Comparison of ENCODE assay signal across 9 mouse cellular contexts in the genomic region with DNA sequence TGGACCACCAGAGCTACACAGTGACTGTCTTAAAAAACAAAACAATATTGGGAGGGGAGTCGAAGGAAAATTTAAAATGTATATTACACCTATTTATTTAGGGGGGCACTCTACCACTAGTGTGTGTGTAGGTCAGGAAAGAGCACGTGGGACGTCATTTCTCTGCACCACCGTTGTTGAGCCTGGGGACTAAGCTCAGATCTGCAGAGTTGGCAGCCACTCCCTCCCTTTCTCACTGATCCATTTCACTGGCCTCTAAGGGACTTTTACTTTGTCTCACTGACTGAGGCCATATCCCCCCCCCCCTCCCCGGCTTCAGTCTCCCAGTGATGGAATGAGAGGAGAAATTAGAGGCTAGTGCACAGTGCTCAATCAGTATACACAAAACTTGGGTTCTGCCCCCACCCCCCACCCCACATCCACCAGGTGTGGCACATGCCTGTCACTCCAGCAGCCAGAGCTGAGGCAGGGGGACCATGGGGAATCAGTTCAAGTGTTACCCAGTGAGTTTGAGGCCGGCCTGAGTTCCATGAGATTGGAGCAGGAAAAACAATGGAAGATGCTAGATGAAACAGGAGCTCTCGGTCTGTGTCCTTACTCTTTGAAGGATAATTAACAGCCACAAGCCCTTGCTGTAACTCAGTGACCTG. TPM values are rescaled to one million over a fixed set of nuclear protein-coding genes. Genes with fewer than 3 reads are reported as not detected.
A peak's percentile ranks its signal among the peaks of the same experiment; 100 is the strongest.
DNase-seq lines count a peak whose midpoint lies in the region; ATAC-seq and TF ChIP-seq lines count a peak whose summit lies in the region.
"Had no signal": no experiment of that assay in that cellular context is flagged by ENCODE, and none has a peak within 500 bp of the region (broad histone marks: within the 10 kb centered on the region; RNA-seq: fewer than 3 reads in every experiment).

No protein-coding gene starts in this region.

- no peak for TF ChIP-seq CTCF in lung, embryonic 14.5 days (IDR thresholded peaks at IDR 0.05; ENCODE audit: low read depth)
- no peak for TF ChIP-seq CTCF in cerebellum, adult 2 months (IDR thresholded peaks at IDR 0.05; ENCODE audit: borderline replicate concordance, insufficient read depth, low read depth, low read length)

- peaks cover 9% of the 10 kb centered on the region for H3K4me1 ChIP-seq in lung, embryonic 14.5 days (ENCODE audit: insufficient read depth)
- peaks cover 28% of the 10 kb centered on the region for H3K4me1 ChIP-seq in embryonic facial prominence, embryonic 14.5 days (ENCODE audit: control insufficient read depth, insufficient read depth, low read length)
- 0 out of 2 replicates have a peak, but pooled peaks cover 10% of the 10 kb centered on the region for H3K4me1 ChIP-seq in hindbrain, embryonic 14.5 days (replicated peaks; ENCODE audit: control insufficient read depth, insufficient read depth, low read length)
- peaks cover 34% of the 10 kb centered on the region for H3K4me1 ChIP-seq in neural tube, embryonic 15.5 days
- H3K4me1 ChIP-seq in cerebellum, adult 2 months (ENCODE audit: control insufficient read depth, insufficient read depth, low read length) = peaks cover 23% of the 10 kb centered on the region

- intact Hi-C loops in left cerebral cortex, postnatal 10 days (cut with DNase I) = no loop called here

- no peak overlapping the region; the same call in 1 of the 2 replicates for H3K9ac ChIP-seq in lung, embryonic 14.5 days
- peak overlapping the region; percentile 61 for H3K9ac ChIP-seq in embryonic facial prominence, embryonic 14.5 days (ENCODE audit: low read depth, low read length)
- 0 out of 2 replicates have a peak overlapping the region, but pooled peaks have one; percentile 16 for H3K9ac ChIP-seq in hindbrain, embryonic 14.5 days
- H3K9ac ChIP-seq in neural tube, embryonic 15.5 days (replicated peaks) = no peak overlapping the region

- WGBS in lung, embryonic 14.5 days = 79% methylated on average over 7 of the region's 7 CpGs
- 70% methylated on average over 7 of the region's 7 CpGs for WGBS in embryonic facial prominence, embryonic 14.5 days
- WGBS in hindbrain, embryonic 14.5 days = 57% methylated on average over 7 of the region's 7 CpGs
- WGBS in neural tube, embryonic 15.5 days = 57% methylated on average over 7 of the region's 7 CpGs
- WGBS in cerebellum, adult 2 months = 81% methylated on average over 7 of the region's 7 CpGs

- DNase-seq in lung, embryonic 14.5 days = no peak
- no peak for DNase-seq in lung, postnatal 10 days
- no peak for DNase-seq in embryonic facial prominence, embryonic 14.5 days (ENCODE audit: low spot score)
- DNase-seq in hindbrain, embryonic 14.5 days (ENCODE audit: low spot score) = no peak
- no peak for DNase-seq in left cerebral cortex, postnatal 10 days (ENCODE audit: extremely low spot score in 1 of 2, low spot score in 2 of 2)
- DNase-seq in yolk sac, embryonic 10.5 days (ENCODE audit: low spot score) = no peak
- DNase-seq in cerebellum, adult 2 months = no peak

- no peak for TF ChIP-seq POLR2A in cerebellum, adult 2 months (IDR thresholded peaks at IDR 0.05; ENCODE audit: borderline replicate concordance, insufficient read depth, low read length)

- peak overlapping the region; percentile 63 for H3K4me2 ChIP-seq in lung, embryonic 14.5 days
- peak overlapping the region; percentile 58; the same call in 1 of the 2 replicates for H3K4me2 ChIP-seq in embryonic facial prominence, embryonic 14.5 days (ENCODE audit: low read depth, low read length)
- H3K4me2 ChIP-seq in hindbrain, embryonic 14.5 days (replicated peaks) = peak overlapping the region; percentile 44; the same call in 1 of the 2 replicates
- H3K4me2 ChIP-seq in neural tube, embryonic 15.5 days = no peak overlapping the region

- peaks cover under 1% of the 10 kb centered on the region; the same call in 1 of the 2 replicates for H3K36me3 ChIP-seq in lung, embryonic 14.5 days (ENCODE audit: insufficient read depth)
- peaks cover 3% of the 10 kb centered on the region; the same call in 1 of the 2 replicates for H3K36me3 ChIP-seq in embryonic facial prominence, embryonic 14.5 days (ENCODE audit: control insufficient read depth, insufficient read depth, low read length)
- H3K36me3 ChIP-seq in hindbrain, embryonic 14.5 days (replicated peaks; ENCODE audit: control insufficient read depth, insufficient read depth) = no peaks in the 10 kb centered on the region
- H3K36me3 ChIP-seq in neural tube, embryonic 15.5 days = no peaks in the 10 kb centered on the region

- no peak overlapping the region for H3K4me3 ChIP-seq in lung, embryonic 14.5 days (ENCODE audit: low read depth, low read length)
- no peak overlapping the region for H3K4me3 ChIP-seq in embryonic facial prominence, embryonic 14.5 days (ENCODE audit: low read depth, low read length)
- H3K4me3 ChIP-seq in hindbrain, embryonic 14.5 days (replicated peaks; ENCODE audit: low read length) = no peak overlapping the region
- no peak overlapping the region for H3K4me3 ChIP-seq in neural tube, embryonic 15.5 days (replicated peaks)
- no peak overlapping the region for H3K4me3 ChIP-seq in cerebellum, adult 2 months (replicated peaks; ENCODE audit: insufficient read depth, low read depth, low read length)

- H3K27me3 ChIP-seq in lung, embryonic 14.5 days (ENCODE audit: insufficient read depth, low read length) = no peaks in the 10 kb centered on the region
- H3K27me3 ChIP-seq in embryonic facial prominence, embryonic 14.5 days (replicated peaks; ENCODE audit: control insufficient read depth, insufficient read depth, low read length) = no peaks in the 10 kb centered on the region
- no peaks in the 10 kb centered on the region for H3K27me3 ChIP-seq in hindbrain, embryonic 14.5 days (ENCODE audit: control insufficient read depth, insufficient read depth, low read length)
- no peaks in the 10 kb centered on the region for H3K27me3 ChIP-seq in neural tube, embryonic 15.5 days (replicated peaks)
- H3K27me3 ChIP-seq in cerebellum, adult 2 months (ENCODE audit: control insufficient read depth, insufficient read depth, low read length) = no peaks in the 10 kb centered on the region

- ATAC-seq in lung, embryonic 14.5 days (ENCODE audit: insufficient read depth) = no peak
- ATAC-seq in embryonic facial prominence, embryonic 14.5 days (ENCODE audit: low read depth) = no peak
- no peak for ATAC-seq in hindbrain, embryonic 14.5 days (ENCODE audit: low FRiP score)
- ATAC-seq in neural tube, embryonic 15.5 days (ENCODE audit: low FRiP score) = 0 out of 2 replicates have a peak, but pooled peaks have one; percentile 10

- peak overlapping the region; percentile 98 for H3K27ac ChIP-seq in lung, embryonic 14.5 days (ENCODE audit: low read depth)
- H3K27ac ChIP-seq in embryonic facial prominence, embryonic 14.5 days (replicated peaks; ENCODE audit: low read depth, low read length) = peak overlapping the region; percentile 97
- peak overlapping the region; percentile 49; the same call in 1 of the 2 replicates for H3K27ac ChIP-seq in hindbrain, embryonic 14.5 days
- H3K27ac ChIP-seq in neural tube, embryonic 15.5 days (replicated peaks) = no peak overlapping the region
- no peak overlapping the region for H3K27ac ChIP-seq in cerebellum, adult 2 months (ENCODE audit: insufficient read depth, low read length)

- H3K9me3 ChIP-seq in lung, embryonic 14.5 days (ENCODE audit: low read depth, low read length) = no peaks in the 10 kb centered on the region
- H3K9me3 ChIP-seq in embryonic facial prominence, embryonic 14.5 days (ENCODE audit: control insufficient read depth, low read length) = no peaks in the 10 kb centered on the region
- no peaks in the 10 kb centered on the region for H3K9me3 ChIP-seq in hindbrain, embryonic 14.5 days (ENCODE audit: control insufficient read depth, low read length)
- H3K9me3 ChIP-seq in neural tube, embryonic 15.5 days (replicated peaks) = no peaks in the 10 kb centered on the region

RNA-seq across cellular contexts. Expression of a gene that starts 0.7 kb away (rescaled TPM):
- 69.7 and 71.0 TPM in 2 replicates for polyA plus RNA-seq in lung, embryonic 14.5 days (2014; fragmentation: Nextera tagmentation; extraction: Ambion mirVana)
- polyA plus RNA-seq in embryonic facial prominence, embryonic 14.5 days (2014; fragmentation: Nextera tagmentation; extraction: Ambion mirVana) = 76.9 and 88.4 TPM in 2 replicates
- polyA plus RNA-seq in hindbrain, embryonic 14.5 days (2014; fragmentation: Nextera tagmentation; extraction: Ambion mirVana) = 13.9 and 16.4 TPM in 2 replicates
- 13.2 and 28.7 TPM in 2 replicates for polyA plus RNA-seq in neural tube, embryonic 15.5 days (2015; fragmentation: Nextera tagmentation; extraction: Ambion mirVana)
- total RNA-seq in left cerebral cortex, postnatal 10 days (2021) = 1 to 10 TPM; 3.8 to 5.4 TPM
- 15.6 and 20.9 TPM in 2 replicates for polyA plus RNA-seq in cerebellum, adult 2 months (2012; rRNA removed)

RNA-seq across cellular contexts. Expression of a gene that starts 8.1 kb away (rescaled TPM):
- polyA plus RNA-seq in lung, embryonic 14.5 days (2014; fragmentation: Nextera tagmentation; extraction: Ambion mirVana) = not detected in 2 replicates
- not detected in 2 replicates for polyA plus RNA-seq in embryonic facial prominence, embryonic 14.5 days (2014; fragmentation: Nextera tagmentation; extraction: Ambion mirVana)
- not detected in 2 replicates for polyA plus RNA-seq in hindbrain, embryonic 14.5 days (2014; fragmentation: Nextera tagmentation; extraction: Ambion mirVana)
- polyA plus RNA-seq in neural tube, embryonic 15.5 days (2015; fragmentation: Nextera tagmentation; extraction: Ambion mirVana) = 0.34 TPM in 1 of 2 replicates, not detected in the other
- not detected for total RNA-seq in left cerebral cortex, postnatal 10 days (2021)
- polyA plus RNA-seq in cerebellum, adult 2 months (2012; rRNA removed) = not detected in 2 replicates
- total RNA-seq: common myeloid progenitor, adult 5-6 weeks had no signal

RNA-seq across cellular contexts. Expression of a gene that starts 11.2 kb away (rescaled TPM):
- polyA plus RNA-seq in lung, embryonic 14.5 days (2014; fragmentation: Nextera tagmentation; extraction: Ambion mirVana) = 137 and 147 TPM in 2 replicates
- 74.8 and 90.9 TPM in 2 replicates for polyA plus RNA-seq in embryonic facial prominence, embryonic 14.5 days (2014; fragmentation: Nextera tagmentation; extraction: Ambion mirVana)
- 14.1 and 15.9 TPM in 2 replicates for polyA plus RNA-seq in hindbrain, embryonic 14.5 days (2014; fragmentation: Nextera tagmentation; extraction: Ambion mirVana)
- polyA plus RNA-seq in neural tube, embryonic 15.5 days (2015; fragmentation: Nextera tagmentation; extraction: Ambion mirVana) = 13.8 and 59.4 TPM in 2 replicates
- total RNA-seq in left cerebral cortex, postnatal 10 days (2021) = 1 to 10 TPM; 4.2 to 5.6 TPM
- 0.65 and 0.71 TPM in 2 replicates for polyA plus RNA-seq in cerebellum, adult 2 months (2012; rRNA removed)

RNA-seq across cellular contexts. Expression of a gene that starts 15.4 kb away (rescaled TPM):
- 4.5 and 4.9 TPM in 2 replicates for polyA plus RNA-seq in lung, embryonic 14.5 days (2014; fragmentation: Nextera tagmentation; extraction: Ambion mirVana)
- 6.9 and 8.1 TPM in 2 replicates for polyA plus RNA-seq in embryonic facial prominence, embryonic 14.5 days (2014; fragmentation: Nextera tagmentation; extraction: Ambion mirVana)
- 1.4 and 1.5 TPM in 2 replicates for polyA plus RNA-seq in hindbrain, embryonic 14.5 days (2014; fragmentation: Nextera tagmentation; extraction: Ambion mirVana)
- 1.2 and 2.9 TPM in 2 replicates for polyA plus RNA-seq in neural tube, embryonic 15.5 days (2015; fragmentation: Nextera tagmentation; extraction: Ambion mirVana)
- total RNA-seq in left cerebral cortex, postnatal 10 days (2021) = 1 to 10 TPM; 4.0 to 4.2 TPM
- 4.5 and 4.7 TPM in 2 replicates for polyA plus RNA-seq in cerebellum, adult 2 months (2012; rRNA removed)

RNA-seq across cellular contexts. Expression of a gene that starts 33.9 kb away (rescaled TPM):
- 31.3 and 36.7 TPM in 2 replicates for polyA plus RNA-seq in lung, embryonic 14.5 days (2014; fragmentation: Nextera tagmentation; extraction: Ambion mirVana)
- polyA plus RNA-seq in embryonic facial prominence, embryonic 14.5 days (2014; fragmentation: Nextera tagmentation; extraction: Ambion mirVana) = 29.1 and 32.3 TPM in 2 replicates
- polyA plus RNA-seq in hindbrain, embryonic 14.5 days (2014; fragmentation: Nextera tagmentation; extraction: Ambion mirVana) = 62.2 and 64.3 TPM in 2 replicates
- polyA plus RNA-seq in neural tube, embryonic 15.5 days (2015; fragmentation: Nextera tagmentation; extraction: Ambion mirVana) = 59.1 and 65.2 TPM in 2 replicates
- total RNA-seq in left cerebral cortex, postnatal 10 days (2021) = 10 to 100 TPM; 82.9 to 83.5 TPM
- 45.8 and 50.9 TPM in 2 replicates for polyA plus RNA-seq in cerebellum, adult 2 months (2012; rRNA removed)

Comparison
In these comparisons a context has a peak if more than half of its experiments do, and no peak if none do; other contexts are left out.
1. H3K27ac ChIP-seq: peak in lung, embryonic 14.5 days (single experiment), embryonic facial prominence, embryonic 14.5 days (single experiment) and hindbrain, embryonic 14.5 days (single experiment); none in neural tube, embryonic 15.5 days (single experiment) and cerebellum, adult 2 months (single experiment).
2. H3K9ac ChIP-seq: peak in embryonic facial prominence, embryonic 14.5 days (single experiment) and hindbrain, embryonic 14.5 days (single experiment); none in lung, embryonic 14.5 days (single experiment) and neural tube, embryonic 15.5 days (single experiment).